Mouse (Mus musculus) erythroblast, embryonic 14.5 days (primary cell): Measurements from ENCODE around the gene Wdr73.

Source experiments
- GATA1 ChIP-seq: IDR thresholded peaks from 2 replicates; pipeline ENCODE4 v1.6.1; 2012; ENCODE audit warnings: low read length, inconsistent platforms, mixed read lengths
- TAL1 ChIP-seq: IDR thresholded peaks from 3 replicates; pipeline ENCODE4 v1.6.1; 2012; ENCODE audit warnings: low read length, inconsistent platforms, mixed read lengths

DNA sequence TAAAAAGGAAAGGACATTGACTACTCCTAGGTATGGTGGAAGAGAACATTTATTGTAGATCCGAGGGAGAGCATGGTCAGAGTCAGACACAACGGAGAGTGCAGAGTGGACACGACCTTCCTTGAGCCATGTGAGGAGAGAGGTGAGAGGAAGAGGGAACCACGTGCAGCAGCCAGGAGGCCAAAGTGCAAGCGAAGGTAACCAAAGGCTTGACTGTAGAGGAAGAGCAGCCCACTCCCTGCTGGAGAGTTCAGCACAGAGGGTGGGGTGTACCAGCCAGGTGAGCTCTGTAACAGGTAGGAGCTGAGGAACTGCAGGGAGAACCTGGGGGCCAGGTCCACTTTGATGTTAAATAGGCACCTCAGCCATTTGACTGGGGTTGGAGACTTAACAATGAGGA lies 58.9 kb downstream of the Wdr73 start:
- TF ChIP-seq TAL1, result no peak
- no peak for TF ChIP-seq GATA1
